20 mouse cellular contexts compared by ENCODE assay signal in genomic region chr10:14199332-14199731, GRCm38 (mm10).
"Had no signal": no experiment of that assay in that cellular context is flagged by ENCODE, and none has a peak within 500 bp of the region (broad histone marks: within the 10 kb centered on the region; RNA-seq: fewer than 3 reads in every experiment).

No protein-coding gene starts in this region.

- H3K4me3 ChIP-seq: limb, embryonic 12.5 days; limb, embryonic 15.5 days; midbrain, embryonic 12.5 days; myocyte; neural tube, embryonic 13.5 days had no signal

- DNase-seq: kidney, postnatal 25 days; left cerebral cortex, postnatal 4 days; liver, postnatal 0 days; lung, embryonic 14.5 days; retina, postnatal 1 day; right cerebral cortex, postnatal 25 days; spleen, adult 18-20 months; thymus, adult 18-20 months; thymus, postnatal 36 days had no signal

- H3K4me2 ChIP-seq: limb, embryonic 12.5 days; limb, embryonic 15.5 days; liver, embryonic 11.5 days; lung, embryonic 14.5 days; midbrain, embryonic 12.5 days; neural tube, embryonic 13.5 days had no signal

- H3K9me3 ChIP-seq: limb, embryonic 12.5 days; limb, embryonic 15.5 days; midbrain, embryonic 12.5 days; neural tube, embryonic 13.5 days had no signal

- H3K27ac ChIP-seq: kidney, postnatal 0 days; limb, embryonic 12.5 days; limb, embryonic 15.5 days; liver, embryonic 14.5 days; macrophage; midbrain, embryonic 12.5 days; neural tube, embryonic 13.5 days had no signal

- H3K9ac ChIP-seq: limb, embryonic 12.5 days; limb, embryonic 15.5 days; liver, embryonic 14.5 days; liver, postnatal 0 days; lung, embryonic 14.5 days; midbrain, embryonic 12.5 days; neural tube, embryonic 13.5 days had no signal

- ATAC-seq: liver, postnatal 0 days; lung, postnatal 0 days; midbrain, embryonic 16.5 days had no signal

- H3K4me1 ChIP-seq: limb, embryonic 12.5 days had no signal

- H3K27me3 ChIP-seq: limb, embryonic 15.5 days; midbrain, embryonic 12.5 days; neural tube, embryonic 13.5 days had no signal

- H3K36me3 ChIP-seq: limb, embryonic 12.5 days; limb, embryonic 15.5 days; midbrain, embryonic 12.5 days; neural tube, embryonic 13.5 days had no signal
